Mouse (Mus musculus) myocyte (in vitro differentiated cells): ENCODE data around the gene Epb41l4b. TPM values are rescaled to one million over a fixed set of nuclear protein-coding genes. Genes with fewer than 3 reads are reported as not detected.
A peak's percentile ranks its signal among the peaks of the same experiment; 100 is the strongest.

Experiments
- H3K27me3 ChIP-seq: one replicate; pipeline ENCODE4 v1.6.1; 2011; ENCODE audit not compliant: control insufficient read depth, insufficient read depth, insufficient read length
- H3K36me3 ChIP-seq: one replicate; pipeline ENCODE4 v1.6.1; 2011; ENCODE audit not compliant: control insufficient read depth, insufficient read depth
- H3K4me2 ChIP-seq: one replicate; pipeline ENCODE4 v1.6.1; 2011; ENCODE audit warnings: low read depth, control low read depth
- H3K4me3 ChIP-seq: one replicate; pipeline ENCODE4 v1.5.1; 2011; ENCODE audit warnings: mild to moderate bottlenecking, control low read depth, moderate library complexity
- H3K79me2 ChIP-seq: one replicate; pipeline ENCODE4 v1.6.1; 2011; ENCODE audit not compliant: control insufficient read depth, insufficient read depth
- H3ac ChIP-seq: one replicate; pipeline ENCODE4 v1.6.1; 2011; ENCODE audit not compliant: control insufficient read depth, insufficient read length
- CEBPB ChIP-seq: IDR thresholded peaks from 2 replicates; pipeline ENCODE4 v1.6.1; 2011; ENCODE audit warnings: mild to moderate bottlenecking, moderate library complexity; ENCODE audit not compliant: poor library complexity, insufficient read depth, severe bottlenecking
- E2F4 ChIP-seq: IDR thresholded peaks from one replicate; pipeline ENCODE4 v1.6.1; 2011; ENCODE audit warnings: mild to moderate bottlenecking, control low read depth, moderate library complexity; ENCODE audit not compliant: insufficient read depth
- MAX ChIP-seq: IDR thresholded peaks from one replicate; pipeline ENCODE4 v1.6.1; 2011; ENCODE audit warnings: low read depth, mild to moderate bottlenecking, control low read depth
- MYOD1 ChIP-seq, 3 experiments: IDR thresholded peaks; one replicate each; pipeline ENCODE4 v1.6.1; 2011; ENCODE audit warnings: control low read depth in 2 of 3, low read depth in 2 of 3, mild to moderate bottlenecking in 2 of 3, moderate library complexity in 1 of 3; ENCODE audit not compliant: insufficient read length in 2 of 3, control insufficient read depth in 1 of 3
- MYOG ChIP-seq, 3 experiments: IDR thresholded peaks; one replicate each; pipeline ENCODE4 v1.6.1; 2011; ENCODE audit warnings: control low read depth in 2 of 3, low read depth in 2 of 3, mild to moderate bottlenecking in 2 of 3; ENCODE audit not compliant: insufficient read length in 2 of 3, control insufficient read depth in 1 of 3, insufficient read depth in 1 of 3
- POLR2A ChIP-seq: IDR thresholded peaks from one replicate; pipeline ENCODE4 v1.6.1; 2011; ENCODE audit warnings: low read depth, mild to moderate bottlenecking, control low read depth, moderate library complexity; ENCODE audit not compliant: insufficient read length
- POLR2AphosphoS2 ChIP-seq: IDR thresholded peaks from one replicate; pipeline ENCODE4 v1.6.1; 2011; ENCODE audit warnings: low read depth, control low read depth; ENCODE audit not compliant: insufficient read length
- REST ChIP-seq: IDR thresholded peaks from one replicate; pipeline ENCODE4 v1.6.1; 2011; ENCODE audit warnings: mild to moderate bottlenecking, control low read depth, moderate library complexity; ENCODE audit not compliant: insufficient read depth, insufficient read length
- SRF ChIP-seq: IDR thresholded peaks from one replicate; pipeline ENCODE4 v1.6.1; 2011; ENCODE audit warnings: low read depth; ENCODE audit not compliant: control insufficient read depth, insufficient read length
- TCF12 ChIP-seq: IDR thresholded peaks from one replicate; pipeline ENCODE4 v1.6.1; 2011; ENCODE audit warnings: mild to moderate bottlenecking, control low read depth; ENCODE audit not compliant: poor library complexity, insufficient read depth, severe bottlenecking
- TCF3 ChIP-seq: IDR thresholded peaks from one replicate; pipeline ENCODE4 v1.6.1; 2011; ENCODE audit warnings: low read depth, control low read depth; ENCODE audit not compliant: insufficient read length
- USF1 ChIP-seq: IDR thresholded peaks from one replicate; pipeline ENCODE4 v1.6.1; 2011; ENCODE audit warnings: low read depth, mild to moderate bottlenecking, control low read depth, moderate library complexity
- polyA plus RNA-seq: library from polyadenylated mRNA; unstranded; fragments of >200 nt; fragmentation: generic; extraction: Trizol; gene quantifications from one replicate; pipeline ENCODE4 v1.2.1, GENCODE M21; 2012; ENCODE audit warnings: missing spikeins

Gene Epb41l4b
- polyA plus RNA-seq, 1 experiment = 0.31 TPM

DNA sequence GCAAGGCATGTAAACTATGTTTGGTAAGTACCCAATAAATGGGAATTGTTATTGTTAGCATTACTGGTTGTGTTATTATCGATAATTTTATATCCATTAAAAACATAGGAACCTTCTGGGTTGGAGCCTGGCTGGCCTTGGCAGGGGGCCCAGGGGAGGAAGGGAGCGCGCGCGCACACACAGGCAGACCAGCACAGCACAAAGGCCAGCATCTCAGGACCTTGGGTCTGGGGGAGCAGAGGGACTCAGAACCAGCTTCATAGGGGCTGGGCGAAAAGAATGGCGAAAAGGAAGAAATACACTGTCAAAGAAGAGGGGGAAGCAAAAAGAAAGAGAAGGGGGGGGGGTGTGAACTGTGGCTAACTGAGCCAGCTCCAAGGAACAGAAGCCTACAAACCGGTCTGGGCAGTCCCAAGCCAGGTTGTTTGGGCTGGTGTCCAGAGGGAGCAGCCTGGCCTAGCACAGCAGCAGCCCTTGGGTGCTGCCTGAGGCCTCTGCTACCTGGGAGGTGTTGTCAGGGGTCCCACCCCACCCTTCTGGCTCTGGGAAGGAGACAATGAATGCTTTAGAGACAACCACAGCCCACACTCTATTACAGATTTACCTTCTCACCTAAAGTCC lies 13.4 kb upstream of the Epb41l4b start:
- Histone ChIP-seq H3K4me3 (no peak overlapping the region), H3ac (no peak overlapping the region), H3K27me3 (no peaks in the 10 kb centered on the region), H3K79me2 (no peaks in the 10 kb centered on the region), H3K36me3 (no peaks in the 10 kb centered on the region), H3K4me2 (no peak overlapping the region)
- TF ChIP-seq MAX (no peak), POLR2AphosphoS2 (no peak), TCF12 (no peak), POLR2A (no peak), E2F4 (no peak), MYOG (IDR thresholded peaks at IDR 0.05; ENCODE audit: control insufficient read depth in 1 of 3, insufficient read depth in 1 of 3, insufficient read length in 2 of 3, low read depth in 2 of 3) (no peak), TCF3 (no peak), REST (no peak), SRF (no peak), MYOD1 (IDR thresholded peaks at IDR 0.05; ENCODE audit: control insufficient read depth in 1 of 3, insufficient read length in 2 of 3, low read depth in 2 of 3) (no peak), CEBPB (no peak)

- no peak for TF ChIP-seq POLR2A
- no peak for TF ChIP-seq E2F4
- TF ChIP-seq MAX = no peak
- TF ChIP-seq MYOD1 (IDR thresholded peaks at IDR 0.05; ENCODE audit: control insufficient read depth in 1 of 3, insufficient read length in 2 of 3, low read depth in 2 of 3) = no peak
- no peak for TF ChIP-seq POLR2AphosphoS2
- no peak for TF ChIP-seq USF1
- H3ac ChIP-seq = no peak overlapping the region
- peak overlapping the region; percentile 68 for H3K4me2 ChIP-seq
- H3K79me2 ChIP-seq = no peaks in the 10 kb centered on the region
- no peaks in the 10 kb centered on the region for H3K36me3 ChIP-seq
- no peaks in the 10 kb centered on the region for H3K27me3 ChIP-seq
- peak overlapping the region; percentile 12 for H3K4me3 ChIP-seq
Observed at GRCm38 (mm10) chr4:57153838-57154237, 10.6 kb upstream of the Epb41l4b start.

GRCm38 (mm10) chr4:57153068-57153835 lies 10.0 kb upstream of the Epb41l4b start:
- H3K4me3 ChIP-seq = peak overlapping the region; percentile 12
- no peak overlapping the region for H3ac ChIP-seq
- peak overlapping the region; percentile 68 for H3K4me2 ChIP-seq

DNA sequence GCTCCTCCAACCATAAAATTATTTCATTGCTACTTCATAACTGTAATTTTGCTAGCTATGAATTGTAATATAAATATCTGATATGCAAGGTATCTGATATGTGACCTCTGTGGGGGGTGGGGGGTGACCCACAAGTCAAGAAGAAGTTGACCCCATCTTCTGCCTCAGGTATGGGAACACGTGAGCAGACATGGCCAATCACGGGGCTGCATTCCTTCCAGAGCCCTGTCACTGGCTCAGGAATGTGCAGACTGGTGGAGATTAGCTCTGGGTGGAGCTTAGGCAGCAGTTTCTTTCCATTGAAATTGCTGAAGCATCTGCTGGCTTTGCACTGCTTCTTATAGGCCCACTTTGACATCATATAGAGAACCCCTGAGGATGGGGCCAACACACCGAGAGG lies 4.9 kb upstream of the Epb41l4b start:
- TF ChIP-seq MYOG (IDR thresholded peaks at IDR 0.05; ENCODE audit: control insufficient read depth in 1 of 3, insufficient read depth in 1 of 3, insufficient read length in 2 of 3, low read depth in 2 of 3) (no peak), MYOD1 (IDR thresholded peaks at IDR 0.05; ENCODE audit: control insufficient read depth in 1 of 3, insufficient read length in 2 of 3, low read depth in 2 of 3) (no peak), CEBPB (no peak), POLR2A (no peak), POLR2AphosphoS2 (no peak), TCF3 (no peak), SRF (no peak)
- no peak overlapping the region for H3K4me2 ChIP-seq
- H3K27me3 ChIP-seq = no peaks in the 10 kb centered on the region
- no peaks in the 10 kb centered on the region for H3K36me3 ChIP-seq
- no peak overlapping the region for H3ac ChIP-seq
- no peak overlapping the region for H3K4me3 ChIP-seq
- no peaks in the 10 kb centered on the region for H3K79me2 ChIP-seq

More at GRCm38 (mm10) chr4:57153068-57153835, 10.0 kb upstream of the Epb41l4b start:
- TF ChIP-seq USF1 (no peak), POLR2A (peak; percentile 34)
- H3K36me3 ChIP-seq = no peaks in the 10 kb centered on the region
- no peaks in the 10 kb centered on the region for H3K79me2 ChIP-seq
- H3K27me3 ChIP-seq = no peaks in the 10 kb centered on the region

- H3K4me2 ChIP-seq = peak overlapping the region; percentile 34
- H3ac ChIP-seq = peak overlapping the region; percentile 55
- H3K27me3 ChIP-seq = peaks cover 11% of the 10 kb centered on the region
- H3K36me3 ChIP-seq = no peaks in the 10 kb centered on the region
- H3K79me2 ChIP-seq = no peaks in the 10 kb centered on the region
- no peak overlapping the region for H3K4me3 ChIP-seq
- TF ChIP-seq MAX (no peak), TCF12 (no peak), CEBPB (no peak), SRF (no peak), USF1 (no peak), MYOD1 (IDR thresholded peaks at IDR 0.05; ENCODE audit: control insufficient read depth in 1 of 3, insufficient read length in 2 of 3, low read depth in 2 of 3) (no peak), REST (no peak), E2F4 (no peak), POLR2A (no peak), TCF3 (no peak), MYOG (IDR thresholded peaks at IDR 0.05; ENCODE audit: control insufficient read depth in 1 of 3, insufficient read depth in 1 of 3, insufficient read length in 2 of 3, low read depth in 2 of 3) (no peak), POLR2AphosphoS2 (no peak)
Observed at GRCm38 (mm10) chr4:57142374-57143025, 737 bp downstream of the Epb41l4b start.
